Mouse (Mus musculus): Measurements from ENCODE around the gene Dusp23.

DNA sequence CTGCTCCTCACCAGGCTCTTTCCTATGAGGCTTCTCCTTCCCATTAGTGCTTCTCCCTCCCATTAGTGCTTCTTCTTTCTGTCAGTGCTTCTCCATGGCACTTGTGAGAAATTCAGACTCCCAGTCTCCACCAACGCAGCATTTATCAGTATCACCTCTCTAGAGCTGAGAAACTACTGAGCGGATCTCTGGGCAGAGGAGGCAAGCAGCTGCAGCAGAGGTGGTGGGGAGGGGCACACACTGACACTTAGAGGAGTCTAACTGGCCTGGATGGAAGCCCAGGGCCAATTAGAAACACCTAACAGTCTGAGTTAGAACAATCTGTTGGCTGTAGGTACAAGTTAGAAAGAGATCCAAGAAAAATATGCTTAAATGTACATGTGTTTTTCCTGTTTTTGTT, 6.0 kb upstream of the Dusp23 start:
- no peak for TF ChIP-seq CTCF (IDR thresholded peaks at IDR 0.05; ENCODE audit: control insufficient read depth, insufficient read depth, insufficient replicate concordance, low read depth, low read length)
- no peak for TF ChIP-seq POLR2A (IDR thresholded peaks at IDR 0.05; ENCODE audit: control insufficient read depth, low read depth, low read length)

Data from testis, adult 2 months (tissue).